Mouse (Mus musculus) stomach, postnatal 0 days (tissue): ENCODE results near the gene Akr1b10.

ENCODE experiments used
- CTCF ChIP-seq: IDR thresholded peaks from 2 replicates; pipeline ENCODE4 v1.5.1; 2016; ENCODE audit warnings: antibody characterized with exemption, low read depth, mild to moderate bottlenecking, moderate library complexity
- EP300 ChIP-seq: optimal IDR thresholded peaks from 2 replicates; pipeline ENCODE3; 2016; ENCODE audit warnings: antibody characterized with exemption

DNA sequence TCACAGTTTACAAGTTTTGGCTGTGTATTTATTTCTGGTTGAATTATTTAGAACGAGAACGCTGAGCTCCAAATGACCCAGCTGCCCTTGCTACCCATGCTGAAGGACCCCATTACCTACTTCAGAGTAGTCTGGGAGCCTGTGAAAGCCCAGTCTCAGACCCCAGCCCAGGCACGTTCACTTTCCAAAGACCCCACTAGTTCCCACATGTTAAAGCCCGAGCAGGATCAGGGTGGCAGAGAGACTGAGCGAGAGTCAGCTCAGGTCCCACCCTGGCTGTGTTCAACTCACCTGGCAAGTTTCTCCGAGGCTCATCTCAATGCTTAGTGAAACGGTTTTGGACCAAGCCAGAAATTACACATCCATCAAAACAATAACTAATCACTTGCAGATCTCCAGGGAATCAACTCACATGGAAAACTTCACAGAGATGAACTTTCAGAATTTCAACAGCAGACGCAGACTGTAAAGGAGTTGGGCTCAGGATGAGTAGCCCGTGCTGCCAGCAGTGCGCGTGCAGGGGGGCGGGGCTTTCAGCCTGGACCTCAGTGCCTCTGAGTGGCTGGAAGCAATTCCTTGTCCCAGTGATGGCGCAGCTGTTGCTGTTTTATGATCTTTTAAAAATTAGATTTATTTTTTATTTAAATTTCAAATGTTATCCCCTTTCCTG lies 818 bp downstream of the Akr1b10 start:
- TF ChIP-seq CTCF, result no peak
- TF ChIP-seq EP300, result no peak
